ENCODE assay signal across 8 mouse cellular contexts in the genomic region with DNA sequence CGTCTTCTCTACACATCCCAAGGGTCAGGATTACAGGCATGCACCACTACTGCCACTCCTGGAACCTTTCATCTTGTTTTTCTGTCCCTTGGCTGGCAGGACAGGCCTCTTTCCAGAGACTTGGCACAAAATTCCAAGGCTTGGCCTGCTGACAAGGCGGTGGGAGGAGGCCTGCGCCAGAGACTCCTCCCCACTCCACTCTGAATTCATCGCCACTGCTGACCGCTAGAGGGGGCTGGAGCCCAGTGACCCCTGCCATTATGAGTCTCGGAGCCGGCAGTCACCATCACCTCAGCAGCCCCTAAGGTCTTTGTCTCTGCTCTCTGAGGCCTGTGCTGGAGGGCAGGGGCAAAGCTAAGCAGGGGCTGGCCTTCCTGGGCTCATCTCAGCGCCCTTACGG. TPM values are rescaled to one million over a fixed set of nuclear protein-coding genes. Genes with fewer than 3 reads are reported as not detected.
A peak's percentile ranks its signal among the peaks of the same experiment; 100 is the strongest.
DNase-seq lines count a peak whose midpoint lies in the region; ATAC-seq and TF ChIP-seq lines count a peak whose summit lies in the region.

No protein-coding gene starts in this region.

- 0 out of 2 replicates have a peak overlapping the region, but pooled peaks have one; percentile 17 for H3K9ac ChIP-seq in hindbrain, embryonic 11.5 days (ENCODE audit: low read depth, low read length)
- no peak overlapping the region for H3K9ac ChIP-seq in lung, postnatal 0 days (replicated peaks; ENCODE audit: low read depth)

- TF ChIP-seq CTCF in lung, postnatal 0 days (IDR thresholded peaks at IDR 0.05): peak; percentile 96

- no peaks in the 10 kb centered on the region for H3K9me3 ChIP-seq in hindbrain, embryonic 11.5 days (ENCODE audit: control insufficient read depth, low read length)
- no peaks in the 10 kb centered on the region for H3K9me3 ChIP-seq in lung, postnatal 0 days (ENCODE audit: low read length)

- H3K27me3 ChIP-seq in hindbrain, embryonic 11.5 days (ENCODE audit: control insufficient read depth, insufficient read depth, low read length): no peaks in the 10 kb centered on the region
- H3K27me3 ChIP-seq in lung, postnatal 0 days (replicated peaks; ENCODE audit: insufficient read depth, low read length): no peaks in the 10 kb centered on the region

- no peaks in the 10 kb centered on the region for H3K36me3 ChIP-seq in hindbrain, embryonic 11.5 days (ENCODE audit: control insufficient read depth, insufficient read depth, low read length)
- no peaks in the 10 kb centered on the region for H3K36me3 ChIP-seq in lung, postnatal 0 days (ENCODE audit: insufficient read depth, low read length)

- H3K4me1 ChIP-seq in hindbrain, embryonic 11.5 days (replicated peaks; ENCODE audit: control insufficient read depth, insufficient read depth, low read length): 0 out of 2 replicates have a peak, but pooled peaks cover 4% of the 10 kb centered on the region
- peaks cover 14% of the 10 kb centered on the region; the same call in 1 of the 2 replicates for H3K4me1 ChIP-seq in lung, postnatal 0 days (ENCODE audit: insufficient read depth, low read depth, low read length)

- WGBS in hindbrain, embryonic 11.5 days: 4% methylated on average over 9 of the region's 9 CpGs
- WGBS in lung, postnatal 0 days: 9% methylated on average over 9 of the region's 9 CpGs

- no peak for TF ChIP-seq EP300 in lung, postnatal 0 days (IDR thresholded peaks at IDR 0.05)

- DNase-seq in Muller cell, postnatal 12 days (ENCODE audit: inconsistent ontology term): peak; percentile 92
- DNase-seq in cerebellum, postnatal 10 days: peak; percentile 99 to 100
- DNase-seq in frontal cortex, postnatal 10 days (ENCODE audit: low spot score in 2 of 2): peak; percentile 62 to 80
- DNase-seq in hindbrain, embryonic 11.5 days (ENCODE audit: low spot score): peak; percentile 91
- peak; percentile 94 for DNase-seq in layer of hippocampus, postnatal 10 days (ENCODE audit: low spot score in 2 of 2)
- DNase-seq in lung, postnatal 0 days (ENCODE audit: low spot score): peak; percentile 93
- peak; percentile 92 for DNase-seq in retina, embryonic 14.5 days (ENCODE audit: low spot score)
- peak; percentile 84 for DNase-seq in thymus, postnatal 4 days

- ATAC-seq in hindbrain, embryonic 11.5 days (ENCODE audit: low FRiP score): peak; percentile 79
- peak; percentile 86 for ATAC-seq in lung, postnatal 0 days

- 0 out of 2 replicates have a peak overlapping the region, but pooled peaks have one; percentile 21 for H3K27ac ChIP-seq in hindbrain, embryonic 11.5 days (ENCODE audit: low read depth, low read length)
- no peak overlapping the region for H3K27ac ChIP-seq in lung, postnatal 0 days (ENCODE audit: low read length)

- H3K4me3 ChIP-seq in hindbrain, embryonic 11.5 days (ENCODE audit: low read depth, low read length): no peak overlapping the region
- H3K4me3 ChIP-seq in lung, postnatal 0 days (ENCODE audit: low read depth, low read length): no peak overlapping the region

- H3K4me2 ChIP-seq in hindbrain, embryonic 11.5 days (replicated peaks; ENCODE audit: low read depth, low read length): no peak overlapping the region
- no peak overlapping the region for H3K4me2 ChIP-seq in lung, postnatal 0 days (replicated peaks; ENCODE audit: low read depth, low read length)

RNA-seq across cellular contexts. Expression of gene Commd7, which starts 23.0 kb away (rescaled TPM):
- 60.0 and 65.6 TPM in 2 replicates for polyA plus RNA-seq in hindbrain, embryonic 11.5 days (2014; fragmentation: Nextera tagmentation; extraction: Ambion mirVana)
- total RNA-seq in layer of hippocampus, postnatal 10 days (2021): 10 to 100 TPM; 31.2 to 34.2 TPM
- polyA plus RNA-seq in lung, postnatal 0 days (2015; fragmentation: Nextera tagmentation; extraction: Ambion mirVana): 71.8 and 73.3 TPM in 2 replicates

RNA-seq across cellular contexts. Expression of gene Dnmt3b, which starts 39.7 kb away (rescaled TPM):
- 9.9 and 10.3 TPM in 2 replicates for polyA plus RNA-seq in hindbrain, embryonic 11.5 days (2014; fragmentation: Nextera tagmentation; extraction: Ambion mirVana)
- 1 to 10 TPM; 2.3 to 3.0 TPM for total RNA-seq in layer of hippocampus, postnatal 10 days (2021)
- polyA plus RNA-seq in lung, postnatal 0 days (2015; fragmentation: Nextera tagmentation; extraction: Ambion mirVana): 3.3 and 4.2 TPM in 2 replicates
